Mouse (Mus musculus) cortical plate, adult 2 months (tissue): ENCODE measurements around the gene Cdk14. TPM values are rescaled to one million over a fixed set of nuclear protein-coding genes. Genes with fewer than 3 reads are reported as not detected.

Experiments
- H3K27ac ChIP-seq: fragments of 200-500 bp; 2 replicates; pipeline ENCODE4 v1.5.1; 2012; ENCODE audit warnings: low read length, control low read depth, inconsistent platforms; ENCODE audit not compliant: insufficient read depth
- H3K4me1 ChIP-seq: fragments of 200-500 bp; 2 replicates; pipeline ENCODE4 v1.6.1; 2011; ENCODE audit warnings: low read length; ENCODE audit not compliant: control insufficient read depth, insufficient read depth
- H3K4me3 ChIP-seq: fragments of 200-500 bp; 2 replicates; pipeline ENCODE4 v1.5.1; 2011; ENCODE audit warnings: mild to moderate bottlenecking, low read length, control low read depth; ENCODE audit not compliant: insufficient read depth
- CTCF ChIP-seq: fragments of 200-500 bp; IDR thresholded peaks from 2 replicates; pipeline ENCODE4 v1.5.1; 2011; ENCODE audit warnings: mild to moderate bottlenecking, control low read depth, low read length; ENCODE audit not compliant: insufficient read depth; ENCODE audit errors: extremely low read depth
- POLR2A ChIP-seq: fragments of 200-500 bp; IDR thresholded peaks from 2 replicates; pipeline ENCODE4 v1.6.1; 2011; ENCODE audit warnings: mild to moderate bottlenecking, low read length, control low read depth; ENCODE audit not compliant: insufficient read depth; ENCODE audit errors: extremely low read depth
- polyA plus RNA-seq: library from polyadenylated mRNA; depleted of rRNA; stranded (reverse); fragments of >200 nt; gene quantifications from 2 replicates; pipeline ENCODE4 v1.2.3, GENCODE M21; 2012

Gene Cdk14
- polyA plus RNA-seq, 1 experiment: 89.5 TPM

DNA sequence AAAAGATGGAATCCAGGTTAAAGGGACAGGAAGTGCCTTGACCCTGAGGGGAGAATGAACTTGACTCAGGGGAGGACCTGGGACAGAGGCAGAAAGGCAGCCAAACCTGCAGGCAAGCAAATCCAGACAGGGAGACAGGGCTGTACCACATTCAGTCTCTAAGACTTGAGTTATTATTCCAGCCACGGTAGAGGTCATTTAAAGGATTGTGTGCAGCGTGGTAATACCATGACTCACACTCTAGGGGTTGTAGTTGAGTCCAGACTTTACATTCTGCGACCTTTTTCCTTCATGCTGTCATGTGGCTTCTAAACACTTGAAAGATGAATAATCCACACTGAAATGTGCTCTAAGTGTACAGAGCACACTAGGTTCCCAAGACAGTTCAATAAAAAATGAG is 27.3 kb downstream of the Cdk14 start:
- Histone ChIP-seq H3K4me3 (no peak overlapping the region), H3K27ac (no peak overlapping the region), H3K4me1 (no peaks in the 10 kb centered on the region)
- no peak for TF ChIP-seq POLR2A
- no peak for TF ChIP-seq CTCF

DNA sequence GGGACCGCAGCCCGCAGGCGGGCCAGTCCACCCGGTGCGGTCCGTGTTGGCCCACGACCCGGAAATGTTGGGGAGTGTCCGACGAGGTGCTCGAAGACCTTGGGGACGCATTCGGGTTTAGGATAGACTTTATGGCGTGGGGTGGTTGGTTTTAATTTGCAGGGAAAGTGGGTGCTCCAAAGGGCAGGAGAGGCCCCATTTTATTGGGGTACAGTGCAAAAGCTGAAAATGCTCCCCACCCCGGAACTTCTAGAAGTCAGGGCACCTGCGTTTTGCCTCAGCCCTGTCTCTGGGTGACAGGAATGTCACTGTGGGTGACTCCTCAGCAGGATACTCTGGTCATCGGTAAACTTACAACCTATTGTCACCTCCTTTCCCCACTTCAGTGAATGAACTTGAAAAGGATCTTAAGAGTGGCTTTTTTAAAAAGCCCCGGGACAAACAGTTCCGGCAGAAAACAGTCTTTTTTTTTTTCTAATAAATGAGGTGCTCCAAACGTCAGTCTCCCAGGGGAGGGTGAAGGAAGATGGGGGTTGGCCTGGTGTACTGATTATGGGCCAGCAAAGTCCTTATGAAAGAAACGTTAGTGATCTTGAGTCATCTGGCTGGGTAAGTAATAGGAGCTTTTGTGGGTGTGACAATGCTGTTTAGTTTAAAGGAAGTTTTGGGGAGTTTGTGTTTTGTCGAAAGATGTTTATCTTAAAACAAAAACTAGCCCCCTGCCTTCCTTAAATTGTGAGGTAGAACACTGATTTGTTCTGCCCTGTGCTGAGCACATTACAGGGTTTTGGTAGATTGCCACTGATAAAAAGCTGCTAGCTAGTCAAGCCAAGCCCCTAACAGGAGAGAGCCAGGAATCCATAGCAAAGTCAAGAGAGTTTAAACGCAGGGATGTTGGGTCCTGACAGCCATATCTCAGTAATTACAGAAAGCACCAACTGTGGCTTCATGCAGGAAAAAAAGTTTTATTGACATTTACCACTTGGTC is 39.1 kb downstream of the Cdk14 start:
- Histone ChIP-seq H3K27ac (no peak overlapping the region), H3K4me1 (no peaks in the 10 kb centered on the region)

DNA sequence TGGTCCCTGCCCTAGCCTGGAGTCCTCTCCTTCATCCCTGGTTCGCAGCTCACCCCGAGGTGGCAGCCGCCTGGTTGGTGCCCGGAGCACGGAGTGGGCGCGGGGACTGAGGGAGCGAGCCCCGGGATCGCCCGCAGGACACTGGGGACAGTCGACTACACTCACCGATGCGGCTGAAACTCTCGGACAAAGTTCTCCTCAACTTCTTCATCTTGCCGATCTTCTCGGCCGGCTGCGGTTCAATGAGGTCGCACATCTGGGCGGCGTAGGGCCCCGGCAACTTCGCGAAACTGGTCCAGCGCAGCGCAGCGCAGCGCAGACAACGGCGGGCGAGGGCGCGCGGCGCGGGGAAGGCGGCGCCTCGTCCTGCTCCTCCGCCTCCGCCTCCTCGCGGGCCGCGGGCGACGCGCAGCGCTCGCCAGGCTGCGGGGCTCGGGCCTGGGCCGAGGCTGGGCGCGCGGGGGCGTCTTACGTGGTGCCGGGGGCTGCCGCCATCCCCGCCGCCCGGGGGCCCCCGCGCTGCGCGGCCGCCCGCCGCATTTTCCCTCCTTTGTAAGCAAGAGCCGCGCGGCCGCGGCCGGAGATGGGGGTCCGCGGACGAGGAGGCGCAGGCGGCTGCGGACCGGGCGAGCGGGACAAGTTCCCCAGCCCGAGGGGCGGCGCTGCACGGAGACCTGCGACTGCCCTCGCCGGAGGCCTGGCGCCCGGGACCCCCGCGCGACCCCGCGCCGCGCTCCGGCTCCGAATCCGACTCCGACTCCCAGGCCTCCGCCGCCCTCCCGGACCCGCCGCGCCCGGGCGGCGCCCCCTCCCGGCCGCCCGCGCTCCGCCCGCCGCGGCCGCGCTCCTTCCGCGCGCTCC is 40.0 kb downstream of the Cdk14 start:
- H3K4me3 ChIP-seq: peak overlapping the region; percentile 74
- H3K4me1 ChIP-seq: no peaks in the 10 kb centered on the region
- TF ChIP-seq CTCF (no peak), POLR2A (no peak)
- H3K27ac ChIP-seq: no peak overlapping the region

More for the DNA sequence above, 39.1 kb downstream of the Cdk14 start:
- no peak for TF ChIP-seq POLR2A
- no peak for TF ChIP-seq CTCF
- peak overlapping the region; percentile 74 for H3K4me3 ChIP-seq

DNA sequence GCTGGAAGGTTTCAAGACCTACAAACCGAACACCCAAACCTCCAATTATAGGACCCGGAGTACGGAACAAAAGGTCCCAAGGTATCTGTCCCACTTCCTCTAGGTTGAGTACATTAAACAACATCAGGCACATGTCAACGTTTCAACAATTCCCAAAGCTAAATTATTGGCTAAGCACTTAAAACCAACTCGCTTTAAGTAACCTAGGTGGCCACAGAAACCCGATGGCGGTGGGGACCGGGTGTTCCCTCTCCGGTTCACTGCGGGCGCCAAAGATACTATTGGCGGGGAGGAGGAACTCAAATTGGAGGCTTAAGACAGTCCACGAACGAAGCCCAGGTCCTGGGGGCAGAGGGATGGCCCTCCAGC is 40.6 kb downstream of the Cdk14 start:
- Histone ChIP-seq H3K4me1 (no peaks in the 10 kb centered on the region), H3K27ac (no peak overlapping the region), H3K4me3 (peak overlapping the region; percentile 74)
- no peak for TF ChIP-seq POLR2A
- TF ChIP-seq CTCF: no peak

DNA sequence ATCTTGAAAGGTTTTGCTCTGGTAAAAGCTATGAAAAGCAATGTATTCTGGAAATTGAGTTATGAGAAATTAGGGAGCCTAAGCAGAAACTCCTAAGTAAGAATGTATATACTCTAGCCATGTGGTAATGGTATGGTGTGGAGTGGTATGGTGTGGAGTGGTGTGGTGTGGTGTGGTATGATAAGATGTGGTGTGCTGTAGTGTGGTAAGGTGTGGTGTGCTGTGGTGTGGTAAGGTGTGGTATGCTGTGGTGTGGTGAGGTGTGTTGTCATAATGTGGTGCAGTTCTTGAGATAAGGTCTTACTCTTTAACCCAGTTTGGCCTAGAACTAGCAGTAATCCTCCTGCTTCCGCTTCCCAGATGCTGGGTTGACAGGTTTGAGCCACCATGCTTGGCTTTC is 45.7 kb downstream of the Cdk14 start:
- no peak for TF ChIP-seq CTCF
- no peak for TF ChIP-seq POLR2A
- Histone ChIP-seq H3K4me3 (no peak overlapping the region), H3K27ac (no peak overlapping the region), H3K4me1 (no peaks in the 10 kb centered on the region)

DNA sequence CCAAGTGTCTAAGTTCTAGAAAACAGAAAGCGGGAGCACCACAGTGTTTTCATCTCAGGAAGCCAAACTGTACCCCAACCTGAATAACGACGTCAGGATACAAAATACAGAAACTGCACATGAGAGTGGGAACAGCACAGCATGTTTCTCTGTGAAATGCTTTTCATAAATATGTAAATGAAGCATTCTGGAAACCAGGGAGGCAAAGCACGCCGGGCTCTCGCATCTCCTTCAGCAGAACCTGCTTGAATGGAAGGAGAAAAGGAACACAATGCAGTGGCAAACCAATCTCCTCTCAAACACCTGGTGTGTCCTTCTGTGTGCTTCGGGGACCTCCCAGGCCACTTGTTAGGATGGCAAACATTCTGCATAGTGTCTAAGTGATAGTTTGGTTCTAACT is 46.6 kb downstream of the Cdk14 start:
- Histone ChIP-seq H3K4me3 (no peak overlapping the region), H3K27ac (no peak overlapping the region), H3K4me1 (no peaks in the 10 kb centered on the region)
- no peak for TF ChIP-seq POLR2A
- no peak for TF ChIP-seq CTCF

DNA sequence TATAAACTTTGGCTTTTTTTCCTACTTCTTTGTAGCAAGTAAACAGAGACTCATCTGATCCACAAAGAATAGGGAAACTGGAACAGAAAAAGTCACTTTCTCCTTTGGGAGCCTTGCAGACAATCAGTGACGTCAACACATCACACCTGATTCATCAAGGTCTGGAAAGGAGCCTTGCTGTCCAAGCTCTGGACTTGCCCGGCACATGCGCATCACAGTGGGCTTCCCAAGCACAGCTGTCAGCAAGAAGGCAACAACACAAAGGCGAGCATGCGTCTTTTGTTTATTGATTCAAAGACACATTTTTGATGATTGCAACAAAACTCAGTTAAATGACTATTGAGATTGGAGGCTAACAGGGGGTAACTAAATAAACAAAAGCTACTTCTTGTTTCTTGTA is 47.2 kb downstream of the Cdk14 start:
- TF ChIP-seq POLR2A: no peak
- no peak for TF ChIP-seq CTCF
- Histone ChIP-seq H3K4me3 (no peak overlapping the region), H3K27ac (no peak overlapping the region), H3K4me1 (no peaks in the 10 kb centered on the region)

DNA sequence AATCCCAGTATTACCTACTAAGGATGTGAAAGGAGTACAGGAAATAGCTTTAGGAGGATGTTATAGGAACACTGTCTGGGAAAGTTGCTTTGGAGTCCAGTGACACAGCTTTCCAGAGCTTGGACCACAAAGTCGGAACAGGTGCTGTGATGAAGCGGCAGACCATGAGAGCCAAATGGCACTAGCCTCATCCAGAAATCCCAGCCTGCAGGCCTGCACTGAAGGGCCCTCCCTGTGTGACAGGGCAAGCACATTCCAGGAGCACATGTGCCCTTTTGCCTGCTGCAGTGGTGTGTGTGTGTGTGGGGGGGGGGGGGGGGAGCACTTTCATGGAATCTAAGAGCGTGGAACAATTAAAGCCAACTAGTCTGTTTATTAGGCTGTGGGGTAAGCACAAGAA is 47.8 kb downstream of the Cdk14 start:
- Histone ChIP-seq H3K27ac (no peak overlapping the region), H3K4me1 (no peaks in the 10 kb centered on the region), H3K4me3 (no peak overlapping the region)
- TF ChIP-seq CTCF (no peak), POLR2A (no peak)

DNA sequence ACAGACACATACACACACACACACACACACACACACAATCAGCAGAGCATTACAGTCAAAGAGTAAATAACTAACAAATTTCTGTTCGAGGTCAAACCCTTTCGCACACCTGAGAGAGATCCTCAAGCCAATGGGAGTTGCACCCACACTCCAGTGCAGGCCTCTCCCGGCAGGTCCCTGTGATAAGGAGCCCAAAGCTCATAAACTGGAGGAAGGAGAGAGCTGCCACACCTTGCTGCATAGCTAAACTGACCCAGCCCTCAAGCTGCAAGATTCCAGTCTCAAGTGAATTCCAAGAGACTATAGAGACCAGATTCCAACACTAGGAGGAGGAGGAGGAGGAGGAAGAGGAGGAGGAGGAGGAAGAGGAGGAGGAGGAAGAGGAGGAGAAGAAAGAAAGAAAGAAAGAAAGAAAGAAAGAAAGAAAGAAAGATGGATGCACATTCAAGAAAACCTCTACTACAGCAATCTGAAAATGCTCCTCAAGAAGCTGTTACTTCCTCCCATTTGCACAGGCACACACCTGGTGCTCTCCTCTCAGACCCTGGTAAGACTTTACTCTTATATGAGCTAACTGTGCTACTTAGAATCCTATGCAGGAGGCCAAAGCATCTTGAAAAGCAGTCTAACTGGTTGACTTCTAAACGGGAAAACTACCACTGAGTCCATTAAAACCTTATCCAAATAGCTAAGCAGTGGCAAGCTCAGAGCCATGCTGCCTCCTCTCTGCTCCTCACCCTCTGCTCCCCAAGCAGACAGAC is 49.6 kb downstream of the Cdk14 start:
- H3K27ac ChIP-seq: no peak overlapping the region
- no peaks in the 10 kb centered on the region for H3K4me1 ChIP-seq
- no peak overlapping the region for H3K4me3 ChIP-seq
- TF ChIP-seq POLR2A (no peak), CTCF (no peak)
